Mouse (Mus musculus): Measurements from ENCODE around the gene Gm20479. TPM values are rescaled to one million over a fixed set of nuclear protein-coding genes. Genes with fewer than 3 reads are reported as not detected.
A peak's percentile ranks its signal among the peaks of the same experiment; 100 is the strongest.

Gene Gm20479
- polyA plus RNA-seq, 1 experiment from 2014 or later = 0.72 TPM

GRCm38 (mm10) chr7:27319411-27319810 lies 37.8 kb downstream of the Gm20479 start:
- Histone ChIP-seq H3K4me2 (replicated peaks; ENCODE audit: low read depth) (no peak overlapping the region), H3K9me3 (ENCODE audit: control insufficient read depth) (0 out of 2 replicates have a peak, but pooled peaks cover 1% of the 10 kb centered on the region), H3K27ac (ENCODE audit: low read depth, low read length) (no peak overlapping the region), H3K36me3 (ENCODE audit: control insufficient read depth, insufficient read depth) (peaks cover 12% of the 10 kb centered on the region; the same call in 1 of the 2 replicates), H3K27me3 (replicated peaks; ENCODE audit: control insufficient read depth, insufficient read depth, low read length) (no peaks in the 10 kb centered on the region), H3K9ac (ENCODE audit: low read depth, low read length) (no peak overlapping the region), H3K4me1 (replicated peaks; ENCODE audit: control insufficient read depth, insufficient read depth, low read length) (no peaks in the 10 kb centered on the region), H3K4me3 (ENCODE audit: low read depth, low read length) (no peak overlapping the region)
- ATAC-seq = no peak
- WGBS = 91% methylated on average over 22 of the region's 22 CpGs
- TF ChIP-seq CTCF (IDR thresholded peaks at IDR 0.05; ENCODE audit: low read depth) = no peak

GRCm38 (mm10) chr7:27315958-27316357 lies 41.3 kb downstream of the Gm20479 start:
- TF ChIP-seq CTCF (IDR thresholded peaks at IDR 0.05; ENCODE audit: low read depth) = no peak
- WGBS = 53% methylated on average over 7 of the region's 7 CpGs
- H3K9me3 ChIP-seq (ENCODE audit: control insufficient read depth) = 0 out of 2 replicates have a peak, but pooled peaks cover 7% of the 10 kb centered on the region
- ATAC-seq = no peak
- H3K9ac ChIP-seq (ENCODE audit: low read depth, low read length) = no peak overlapping the region
- H3K27ac ChIP-seq (ENCODE audit: low read depth, low read length) = no peak overlapping the region
- H3K4me3 ChIP-seq (ENCODE audit: low read depth, low read length) = no peak overlapping the region
- H3K36me3 ChIP-seq (ENCODE audit: control insufficient read depth, insufficient read depth) = peaks cover 16% of the 10 kb centered on the region; the same call in 1 of the 2 replicates
- no peaks in the 10 kb centered on the region for H3K27me3 ChIP-seq (replicated peaks; ENCODE audit: control insufficient read depth, insufficient read depth, low read length)
- H3K4me2 ChIP-seq (replicated peaks; ENCODE audit: low read depth) = no peak overlapping the region
- H3K4me1 ChIP-seq (replicated peaks; ENCODE audit: control insufficient read depth, insufficient read depth, low read length) = no peaks in the 10 kb centered on the region

GRCm38 (mm10) chr7:27314393-27314792 lies 42.8 kb downstream of the Gm20479 start:
- TF ChIP-seq CTCF (IDR thresholded peaks at IDR 0.05; ENCODE audit: low read depth) = peak; percentile 42
- H3K27ac ChIP-seq (ENCODE audit: low read depth, low read length) = no peak overlapping the region
- no peaks in the 10 kb centered on the region; the same call in 1 of the 2 replicates for H3K4me1 ChIP-seq (replicated peaks; ENCODE audit: control insufficient read depth, insufficient read depth, low read length)
- no peaks in the 10 kb centered on the region for H3K27me3 ChIP-seq (replicated peaks; ENCODE audit: control insufficient read depth, insufficient read depth, low read length)
- no peak overlapping the region for H3K4me3 ChIP-seq (ENCODE audit: low read depth, low read length)
- H3K9ac ChIP-seq (ENCODE audit: low read depth, low read length) = no peak overlapping the region
- H3K9me3 ChIP-seq (ENCODE audit: control insufficient read depth) = 0 out of 2 replicates have a peak, but pooled peaks cover 7% of the 10 kb centered on the region
- WGBS = 90% methylated on average over 3 of the region's 3 CpGs
- no peak for ATAC-seq
- no peak overlapping the region for H3K4me2 ChIP-seq (replicated peaks; ENCODE audit: low read depth)
- H3K36me3 ChIP-seq (ENCODE audit: control insufficient read depth, insufficient read depth) = peaks cover 8% of the 10 kb centered on the region; the same call in 1 of the 2 replicates

- no peak overlapping the region for H3K4me3 ChIP-seq (ENCODE audit: low read depth, low read length)
- 0 out of 2 replicates have a peak, but pooled peaks cover 5% of the 10 kb centered on the region for H3K36me3 ChIP-seq (ENCODE audit: control insufficient read depth, insufficient read depth)
- no peak for ATAC-seq
- no peak overlapping the region for H3K9ac ChIP-seq (ENCODE audit: low read depth, low read length)
- 86% methylated on average over 12 of the region's 12 CpGs for WGBS
- H3K27ac ChIP-seq (ENCODE audit: low read depth, low read length) = no peak overlapping the region
- no peak for TF ChIP-seq CTCF (IDR thresholded peaks at IDR 0.05; ENCODE audit: low read depth)
- no peaks in the 10 kb centered on the region for H3K27me3 ChIP-seq (replicated peaks; ENCODE audit: control insufficient read depth, insufficient read depth, low read length)
- H3K4me2 ChIP-seq (replicated peaks; ENCODE audit: low read depth) = no peak overlapping the region
- 0 out of 2 replicates have a peak, but pooled peaks cover 7% of the 10 kb centered on the region for H3K9me3 ChIP-seq (ENCODE audit: control insufficient read depth)
- H3K4me1 ChIP-seq (replicated peaks; ENCODE audit: control insufficient read depth, insufficient read depth, low read length) = no peaks in the 10 kb centered on the region; the same call in 1 of the 2 replicates
These were observed 45.5 kb downstream of the Gm20479 start for GRCm38 (mm10) chr7:27311651-27312284.

GRCm38 (mm10) chr7:27310996-27311535 lies 46.2 kb downstream of the Gm20479 start:
- 0 out of 2 replicates have a peak, but pooled peaks cover 7% of the 10 kb centered on the region for H3K9me3 ChIP-seq (ENCODE audit: control insufficient read depth)
- ATAC-seq = no peak
- no peaks in the 10 kb centered on the region for H3K27me3 ChIP-seq (replicated peaks; ENCODE audit: control insufficient read depth, insufficient read depth, low read length)
- H3K9ac ChIP-seq (ENCODE audit: low read depth, low read length) = no peak overlapping the region
- WGBS = 61% methylated on average over 8 of the region's 8 CpGs
- no peaks in the 10 kb centered on the region; the same call in 1 of the 2 replicates for H3K4me1 ChIP-seq (replicated peaks; ENCODE audit: control insufficient read depth, insufficient read depth, low read length)
- H3K4me2 ChIP-seq (replicated peaks; ENCODE audit: low read depth) = no peak overlapping the region
- TF ChIP-seq CTCF (IDR thresholded peaks at IDR 0.05; ENCODE audit: low read depth) = no peak
- H3K36me3 ChIP-seq (ENCODE audit: control insufficient read depth, insufficient read depth) = 0 out of 2 replicates have a peak, but pooled peaks cover 5% of the 10 kb centered on the region
- no peak overlapping the region for H3K27ac ChIP-seq (ENCODE audit: low read depth, low read length)
- no peak overlapping the region for H3K4me3 ChIP-seq (ENCODE audit: low read depth, low read length)

GRCm38 (mm10) chr7:27310306-27310705 lies 46.9 kb downstream of the Gm20479 start:
- H3K4me3 ChIP-seq (ENCODE audit: low read depth, low read length) = no peak overlapping the region

More at GRCm38 (mm10) chr7:27310306-27310705, 46.9 kb downstream of the Gm20479 start:
- H3K4me2 ChIP-seq (replicated peaks; ENCODE audit: low read depth) = peak overlapping the region; percentile 51
- no peaks in the 10 kb centered on the region for H3K27me3 ChIP-seq (replicated peaks; ENCODE audit: control insufficient read depth, insufficient read depth, low read length)
- no peak overlapping the region for H3K9ac ChIP-seq (ENCODE audit: low read depth, low read length)
- no peak overlapping the region for H3K27ac ChIP-seq (ENCODE audit: low read depth, low read length)
- H3K4me1 ChIP-seq (replicated peaks; ENCODE audit: control insufficient read depth, insufficient read depth, low read length) = no peaks in the 10 kb centered on the region; the same call in 1 of the 2 replicates
- 17% methylated on average over 17 of the region's 17 CpGs for WGBS
- no peak for ATAC-seq
- 0 out of 2 replicates have a peak, but pooled peaks cover 5% of the 10 kb centered on the region for H3K36me3 ChIP-seq (ENCODE audit: control insufficient read depth, insufficient read depth)
- no peak for TF ChIP-seq CTCF (IDR thresholded peaks at IDR 0.05; ENCODE audit: low read depth)
- 0 out of 2 replicates have a peak, but pooled peaks cover 7% of the 10 kb centered on the region for H3K9me3 ChIP-seq (ENCODE audit: control insufficient read depth)
